Mouse (Mus musculus) brain, embryonic 14.5 days (tissue): ENCODE measurements at regions not wholly inside any gene's neighbourhood (a gene's known extent, or its start where the extent isn't known, plus 50 kb on each side); places are given as distances from the start of the nearest gene placed in this dataset.

Experiments used
- CTCF ChIP-seq: fragments of 200-500 bp; IDR thresholded peaks from 2 replicates; pipeline ENCODE4 v1.5.1; 2012; ENCODE audit warnings: inconsistent platforms, mild to moderate bottlenecking, moderate library complexity, borderline replicate concordance; ENCODE audit not compliant: insufficient read depth, insufficient read length; ENCODE audit errors: extremely low read depth
- POLR2A ChIP-seq: fragments of 200-500 bp; IDR thresholded peaks from 2 replicates; pipeline ENCODE4 v1.6.1; 2012; ENCODE audit warnings: mild to moderate bottlenecking, inconsistent platforms, borderline replicate concordance; ENCODE audit not compliant: poor library complexity, insufficient read depth, insufficient read length, severe bottlenecking; ENCODE audit errors: extremely low read depth

DNA sequence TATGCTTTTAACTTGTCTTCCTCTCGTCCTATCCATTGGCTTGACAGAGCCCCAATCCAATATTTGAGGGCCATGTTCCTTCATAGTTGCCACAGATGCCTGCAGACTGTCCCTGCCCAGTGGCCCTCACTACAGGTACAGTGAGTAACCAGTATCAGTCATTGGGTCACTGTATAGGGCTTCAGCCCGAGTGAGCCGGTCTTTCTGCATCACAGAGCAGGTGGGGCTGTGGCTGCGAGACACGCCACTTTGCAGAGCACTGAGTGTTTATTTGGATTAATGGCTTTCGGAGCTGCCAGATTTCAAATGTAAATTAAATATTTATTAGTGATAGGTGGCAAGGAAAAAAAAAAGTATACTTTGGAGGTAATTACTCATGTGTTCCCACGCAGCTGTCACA, 87.2 kb upstream of the Alk start:
- TF ChIP-seq CTCF, result no peak
- TF ChIP-seq POLR2A, result no peak
